Mouse (Mus musculus): ENCODE measurements around the gene Gjb1.
A peak's percentile ranks its signal among the peaks of the same experiment; 100 is the strongest.
"Not testable (repeated sequence)": the region's sequence is repeated elsewhere in the genome, so short reads cannot be mapped to it uniquely, and the experiment has no call there.

Gene Gjb1

GRCm38 (mm10) chrX:101376190-101376968 is at the start of gene Gjb1:
TSS of gene Gjb1 (plus strand) at chrX:101376378.
- DNase-seq, result no peak

- DNase-seq, result peak; percentile 55
These were observed 46.7 kb upstream of the Gjb1 start for GRCm38 (mm10) chrX:101329372-101330028.

DNA sequence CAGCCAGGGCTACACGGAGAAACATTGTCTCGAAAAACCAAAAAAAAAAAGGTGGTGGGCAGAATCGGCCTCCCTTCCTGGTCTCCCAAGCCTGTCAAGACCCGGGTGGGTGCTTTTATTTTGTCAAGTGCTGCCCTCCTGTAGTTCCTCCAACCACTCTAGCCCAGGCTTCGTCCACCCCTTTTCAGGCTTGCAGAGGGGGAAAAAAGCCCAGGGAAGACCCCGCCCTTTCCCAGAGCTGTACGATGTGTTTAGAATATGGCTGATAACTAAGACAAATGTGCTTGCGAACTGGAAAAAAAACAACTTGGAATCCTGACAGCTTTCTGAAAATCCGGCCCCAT is 44.2 kb upstream of the Gjb1 start:
- DNase-seq, result no peak

- peak; percentile 89 for DNase-seq
These were observed 43.6 kb upstream of the Gjb1 start for GRCm38 (mm10) chrX:101332375-101333211.

DNA sequence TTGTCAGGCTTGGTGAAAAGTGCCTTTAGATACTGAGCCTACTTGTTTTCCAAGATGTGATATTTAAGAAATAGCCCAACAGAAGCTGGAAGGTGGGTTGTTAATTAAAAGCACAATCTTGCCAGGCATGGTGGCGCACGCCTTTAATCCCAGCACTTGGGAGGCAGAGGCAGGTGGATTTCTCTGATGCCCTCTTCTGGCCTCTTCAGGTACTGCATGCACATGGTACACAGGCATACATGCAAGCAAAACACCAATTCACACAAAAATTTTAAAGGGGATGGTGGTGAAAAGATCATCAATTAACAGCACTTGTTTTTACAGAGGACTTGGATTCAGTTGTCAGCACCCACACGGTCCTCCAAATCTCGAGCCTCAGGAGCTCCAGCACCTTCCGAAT is 41.6 kb upstream of the Gjb1 start:
- DNase-seq, result no peak

GRCm38 (mm10) chrX:101338666-101339065 is 37.5 kb upstream of the Gjb1 start:
- DNase-seq, result no peak

- DNase-seq, result not testable (repeated sequence)
These were observed 33.3 kb upstream of the Gjb1 start for GRCm38 (mm10) chrX:101342837-101343236.

GRCm38 (mm10) chrX:101345456-101345855 is 30.7 kb upstream of the Gjb1 start:
- DNase-seq, result no peak

DNA sequence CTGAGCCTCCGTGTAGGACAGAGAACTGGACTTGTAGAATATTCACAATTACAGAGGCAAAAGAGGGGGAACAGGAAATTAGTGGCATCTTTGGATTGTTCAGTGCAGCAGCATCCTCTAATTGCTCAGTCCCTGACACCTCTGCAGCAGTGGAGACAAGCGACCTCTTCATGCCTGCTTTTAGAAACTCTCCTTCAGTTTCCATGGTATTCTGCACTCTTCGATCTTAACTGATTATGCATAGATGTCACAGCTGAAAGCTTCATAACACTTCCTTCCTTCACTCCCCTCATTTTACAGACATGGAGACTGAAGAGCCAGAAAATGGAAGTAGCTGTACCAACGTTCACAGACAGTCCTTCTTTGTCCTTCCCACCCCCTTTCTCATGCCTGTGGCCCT is 29.7 kb upstream of the Gjb1 start:
- DNase-seq, result no peak

GRCm38 (mm10) chrX:101351188-101351587 is 25.0 kb upstream of the Gjb1 start:
- no peak for DNase-seq

- DNase-seq, result not testable (repeated sequence)
These were observed 17.3 kb upstream of the Gjb1 start for GRCm38 (mm10) chrX:101358902-101359301.

DNA sequence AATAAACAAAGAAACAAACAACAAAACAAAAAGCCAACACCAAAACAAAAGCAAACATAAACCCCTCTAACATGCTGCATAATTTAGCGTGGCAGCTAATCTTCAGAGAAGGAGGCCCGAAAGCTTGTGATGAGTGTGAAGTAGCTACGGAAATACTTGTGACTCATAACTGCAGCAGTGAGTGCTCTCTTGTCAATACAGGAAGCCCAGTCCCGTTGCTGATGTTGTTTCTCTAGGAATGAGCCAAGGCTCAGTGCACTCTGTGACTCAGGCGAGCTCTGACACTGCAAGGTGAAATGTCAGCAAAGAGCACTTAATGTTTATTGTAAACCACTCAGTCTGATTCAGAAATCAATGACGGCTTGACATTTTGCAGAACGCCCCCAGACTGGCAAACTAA is 7.2 kb upstream of the Gjb1 start:
- DNase-seq, result no peak

- DNase-seq, result no peak
These were observed 5.6 kb upstream of the Gjb1 start for GRCm38 (mm10) chrX:101370573-101370972.

DNA sequence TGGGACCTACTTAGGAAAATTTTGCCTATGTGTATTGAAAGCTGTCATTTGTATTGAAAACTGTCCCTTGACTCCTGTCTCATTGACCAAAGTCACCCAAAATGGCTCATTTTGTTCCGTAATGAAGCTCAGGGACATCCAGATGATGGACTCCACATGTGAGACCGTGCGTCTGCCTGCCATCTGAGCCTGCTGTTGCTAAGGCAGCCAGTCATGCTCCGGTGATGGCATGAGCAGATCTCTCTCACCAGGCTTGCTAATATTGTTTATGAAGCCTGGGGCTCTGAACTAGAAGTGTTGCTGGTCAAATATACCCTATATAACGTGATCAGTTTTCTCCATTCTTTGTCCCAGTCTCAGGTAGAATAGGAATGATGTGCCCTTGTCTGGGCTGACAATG is 3.2 kb upstream of the Gjb1 start:
- no peak for DNase-seq

DNA sequence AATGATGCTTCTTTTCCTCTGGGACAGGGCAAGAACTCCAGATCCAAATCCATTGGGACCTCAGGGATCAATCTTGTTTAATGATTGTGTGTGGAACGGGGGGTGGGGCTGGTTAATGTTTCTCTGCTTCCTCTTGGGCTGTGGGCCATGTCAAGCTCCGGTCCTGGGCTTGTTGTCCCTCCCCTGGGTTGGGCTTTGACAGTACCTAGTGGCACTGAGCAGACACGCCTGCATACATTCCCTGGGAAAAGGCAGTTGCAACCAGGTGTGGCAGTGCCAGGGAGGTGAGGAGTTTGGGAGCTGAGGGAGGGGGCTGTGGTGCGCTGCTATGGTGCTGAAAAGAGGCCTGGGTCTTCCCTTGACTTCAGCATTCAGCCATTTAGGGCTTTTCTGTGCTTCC is 898 bp downstream of the Gjb1 start:
- DNase-seq, result no peak

- DNase-seq, result no peak
These were observed 3.6 kb downstream of the Gjb1 start for GRCm38 (mm10) chrX:101379744-101380143.

GRCm38 (mm10) chrX:101383455-101383854 is 7.3 kb downstream of the Gjb1 start:
- peak; percentile 10 for DNase-seq

- peak; percentile 4 for DNase-seq
These were observed 8.4 kb downstream of the Gjb1 start for GRCm38 (mm10) chrX:101384439-101385137.

GRCm38 (mm10) chrX:101386222-101386621 is 10.0 kb downstream of the Gjb1 start:
- no peak for DNase-seq

DNA sequence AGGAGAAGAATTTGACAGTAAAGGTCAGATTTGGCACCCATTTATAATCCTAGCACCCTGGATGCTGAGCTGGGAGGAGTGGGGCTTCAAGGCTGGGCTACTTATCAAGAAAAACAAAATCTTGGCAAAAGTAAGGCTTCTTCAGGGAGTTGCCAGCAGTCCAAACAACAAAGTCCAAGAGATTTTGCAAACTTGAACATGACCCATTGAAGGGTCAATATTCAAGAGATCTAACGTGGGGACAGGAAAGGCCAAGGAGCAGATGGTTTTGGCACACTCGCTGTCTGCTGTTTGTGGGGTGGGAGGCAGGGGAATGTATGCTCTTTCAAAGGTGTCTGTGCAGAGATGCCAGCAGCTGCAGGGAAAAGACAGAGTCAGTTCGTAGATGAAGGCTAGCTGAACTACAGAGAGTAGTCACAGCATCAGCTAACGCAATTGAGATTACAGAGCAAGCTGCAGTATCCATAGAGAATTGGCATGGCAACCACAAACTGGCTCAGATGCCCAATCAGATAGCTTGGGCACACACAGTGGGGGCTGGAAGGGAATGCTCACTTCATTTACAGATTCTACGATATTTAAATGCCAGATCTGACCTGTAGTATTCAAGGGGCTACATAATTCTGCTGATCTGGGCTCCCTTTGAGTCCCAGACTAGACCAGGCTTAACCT is 12.8 kb downstream of the Gjb1 start:
- DNase-seq, result no peak

- DNase-seq, result no peak
These were observed 18.2 kb downstream of the Gjb1 start for GRCm38 (mm10) chrX:101394341-101394740.

- DNase-seq, result no peak
These were observed 20.3 kb downstream of the Gjb1 start for GRCm38 (mm10) chrX:101396459-101396858.

Data from right cerebral cortex, adult 18-20 months (tissue).